Mouse (Mus musculus) left cerebral cortex, adult 2 months (tissue): Measurements from ENCODE around the gene Cacng8. TPM values are rescaled to one million over a fixed set of nuclear protein-coding genes. Genes with fewer than 3 reads are reported as not detected.

Experiments used
- DNase-seq, 2 experiments: peaks; one replicate each; pipeline ENCODE4 v3.0.0; 2021 to 2022; ENCODE audit warnings: low spot score in 2 of 2, mixed read lengths in 1 of 2; ENCODE audit errors: extremely low spot score in 1 of 2
- H3K27ac ChIP-seq: fragments of 200-600 bp; 2 replicates; pipeline ENCODE4 v1.8.1; 2022
- H3K4me3 ChIP-seq: fragments of 200-600 bp; 2 replicates; pipeline ENCODE4 v1.8.1; 2022
- CTCF ChIP-seq: fragments of 200-600 bp; IDR thresholded peaks from 2 replicates; pipeline ENCODE4 v1.8.1; 2022; ENCODE audit warnings: antibody characterized with exemption, mild to moderate bottlenecking, moderate library complexity
- intact Hi-C: fragments of 180-260 bp; cut with DNase I; formaldehyde crosslinking; loops from one replicate; pipeline ENCODE4 v1.15.1; 2025
- total RNA-seq, 2 experiments: library from RNA; stranded (reverse); gene quantifications; 2 replicates each; pipeline ENCODE4 v1.2.3; 2021

The Cacng8 gene
- total RNA-seq, 2 experiments from 2014 or later, result 176 to 186 TPM

DNA sequence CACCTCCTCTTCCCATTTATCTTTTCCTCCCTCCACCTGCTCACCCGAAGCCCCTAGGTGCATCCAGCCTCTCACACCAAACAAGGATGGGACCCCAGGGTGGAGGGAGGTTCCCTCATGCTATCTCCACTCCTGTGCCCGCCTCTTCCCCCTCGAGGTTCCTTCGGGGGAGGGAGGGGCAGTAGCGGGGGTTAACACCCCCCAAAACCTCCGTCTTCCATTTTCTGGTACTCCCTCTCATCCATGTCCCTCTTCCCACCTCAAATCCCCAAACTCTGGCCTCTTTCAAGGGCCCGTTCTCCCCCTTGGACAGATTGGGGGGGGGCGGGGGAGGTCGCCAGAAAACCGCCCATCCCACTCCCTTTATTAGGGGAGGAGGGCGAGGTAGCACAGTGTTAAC is 22.9 kb upstream of the Cacng8 start:
- Histone ChIP-seq H3K4me3 (no peak overlapping the region), H3K27ac (no peak overlapping the region)
- TF ChIP-seq CTCF, result no peak
- no peak for DNase-seq
- intact Hi-C loops, result no loop called here

DNA sequence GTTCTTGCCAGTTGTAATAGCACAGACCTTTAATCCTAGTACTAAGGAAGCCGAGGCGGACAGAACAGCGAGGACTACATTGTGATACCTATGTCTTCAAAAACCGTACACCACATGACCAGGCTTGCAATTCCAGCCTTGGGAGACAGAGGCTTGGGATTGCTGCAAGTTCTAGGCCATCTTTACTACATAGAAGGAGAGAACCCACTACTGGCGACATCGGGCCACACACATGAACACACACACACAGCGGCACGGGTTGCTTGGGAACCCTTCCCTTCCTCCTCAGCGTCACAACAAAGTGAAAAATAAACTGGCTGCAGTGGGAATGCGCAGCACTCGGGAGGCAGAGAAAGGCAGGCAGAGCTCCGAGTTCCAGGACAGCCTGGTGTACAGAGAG is 22.2 kb upstream of the Cacng8 start:
- Histone ChIP-seq H3K27ac (no peak overlapping the region), H3K4me3 (no peak overlapping the region)
- no peak for DNase-seq
- TF ChIP-seq CTCF, result no peak; the same call in 1 of the 2 replicates
- intact Hi-C loops, result no loop called here

DNA sequence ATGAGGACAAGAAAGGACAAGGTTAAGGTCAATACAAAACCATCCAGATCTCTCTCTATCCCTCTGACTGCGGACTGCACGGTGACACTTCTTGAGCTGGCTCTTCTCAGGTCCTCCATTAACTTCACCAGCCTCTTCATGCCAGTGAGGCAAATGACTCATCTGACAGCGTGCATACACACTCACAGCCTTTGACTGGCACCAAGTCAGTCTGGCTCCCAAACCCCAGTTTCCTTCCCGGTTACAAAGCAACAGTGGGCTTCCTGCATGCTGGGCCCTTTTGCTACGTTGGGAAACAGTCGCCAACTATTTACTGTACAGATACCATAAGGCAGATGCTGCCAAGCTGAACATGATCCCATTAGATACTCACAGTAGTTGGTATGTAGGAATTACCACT is 21.3 kb upstream of the Cacng8 start:
- Histone ChIP-seq H3K27ac (no peak overlapping the region), H3K4me3 (no peak overlapping the region)
- no peak for TF ChIP-seq CTCF
- intact Hi-C loops, result no loop called here
- DNase-seq, result no peak

DNA sequence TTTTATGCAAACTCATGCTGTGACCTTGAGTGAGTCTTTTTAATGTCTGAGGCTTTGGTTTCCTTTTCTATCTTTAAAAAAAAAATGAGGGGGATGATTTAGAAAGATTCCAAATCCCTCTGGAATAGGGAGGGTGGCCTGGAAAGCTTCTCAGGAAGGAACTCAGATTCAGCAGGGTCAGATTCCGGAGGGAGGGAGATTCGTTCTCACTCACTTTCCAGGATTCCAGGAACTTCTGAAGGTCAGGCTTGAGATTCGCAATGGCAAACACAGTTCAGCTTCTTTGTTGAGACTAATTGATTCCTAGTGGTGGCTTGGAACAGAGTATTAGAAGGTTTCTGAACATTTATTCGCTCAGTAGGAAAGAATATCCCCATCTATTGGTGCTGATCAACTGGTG is 20.1 kb upstream of the Cacng8 start:
- no peak for DNase-seq

DNA sequence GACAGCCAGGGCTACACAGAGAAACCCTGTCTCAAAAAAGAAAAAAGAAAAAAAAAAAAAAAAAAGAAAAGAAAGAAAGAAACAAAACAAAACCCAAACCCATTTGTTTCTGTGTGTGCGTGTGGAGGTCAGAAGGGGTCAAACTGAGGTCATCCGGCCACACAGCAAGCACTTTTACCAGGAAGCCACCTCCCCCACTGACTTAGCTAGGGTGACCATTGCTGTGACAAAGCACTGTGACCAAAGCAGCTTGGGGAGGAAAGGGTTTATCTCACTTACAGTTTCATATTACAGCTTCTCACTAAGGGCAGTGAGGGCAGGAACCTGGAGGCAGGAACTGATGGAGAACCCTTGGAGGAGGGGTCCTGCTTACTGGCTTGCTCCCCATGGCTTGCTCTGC is 18.1 kb upstream of the Cacng8 start:
- TF ChIP-seq CTCF, result no peak
- intact Hi-C loops, result no loop called here
- no peak for DNase-seq
- Histone ChIP-seq H3K27ac (no peak overlapping the region), H3K4me3 (no peak overlapping the region)

More for the DNA sequence above, 20.1 kb upstream of the Cacng8 start:
- TF ChIP-seq CTCF, result no peak
- no peak overlapping the region for H3K4me3 ChIP-seq
- intact Hi-C loops, result no loop called here
- no peak overlapping the region; the same call in 1 of the 2 replicates for H3K27ac ChIP-seq

DNA sequence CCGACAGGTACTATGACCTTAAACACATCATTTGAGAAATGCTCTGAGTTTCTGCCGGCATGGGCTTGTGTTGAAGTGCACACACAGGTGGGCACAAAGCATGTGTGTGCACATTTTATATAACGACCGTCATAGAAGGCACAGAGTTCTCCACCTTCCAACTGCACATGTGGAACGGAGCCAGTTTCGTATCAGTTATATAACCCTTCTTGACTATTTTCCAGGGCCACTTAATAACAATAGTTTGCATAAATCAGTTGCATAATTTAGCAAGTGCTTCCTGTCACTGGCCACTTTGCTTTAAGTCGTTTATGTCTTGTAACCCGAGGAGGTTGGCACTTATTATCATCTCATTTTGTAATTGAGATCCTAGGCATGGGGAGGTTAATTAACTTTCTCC is 16.7 kb upstream of the Cacng8 start:
- no peak for DNase-seq
- no peak for TF ChIP-seq CTCF
- no peak overlapping the region for H3K4me3 ChIP-seq
- intact Hi-C loops, result no loop called here
- no peak overlapping the region for H3K27ac ChIP-seq

DNA sequence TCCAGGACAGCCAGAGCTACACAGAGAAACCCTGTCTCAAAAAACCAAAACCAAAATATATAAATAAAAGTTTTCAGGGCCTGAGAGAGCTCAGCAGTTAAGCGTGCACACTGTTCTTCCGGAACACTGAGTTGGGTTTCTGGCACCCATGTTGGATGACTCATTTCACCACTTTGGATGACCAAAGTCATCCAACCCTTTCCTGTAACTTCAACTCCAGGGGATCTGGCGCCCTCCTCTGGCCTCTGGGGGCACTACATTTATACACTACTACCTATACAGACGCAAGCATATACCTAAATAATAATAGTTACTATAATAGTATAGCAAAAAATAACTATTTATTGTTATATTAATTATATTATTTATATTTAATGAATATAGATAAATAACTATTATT is 13.7 kb upstream of the Cacng8 start:
- DNase-seq, result peak in 1 of 2 experiments; percentile 58
- no peak overlapping the region for H3K27ac ChIP-seq
- intact Hi-C loops, result loop anchor here (5.0 kb wide), 1 partner anchor 45 kb away; the partner anchor contains the start of gene Cacng7
- H3K4me3 ChIP-seq, result no peak overlapping the region
- peak; percentile 65 for TF ChIP-seq CTCF

DNA sequence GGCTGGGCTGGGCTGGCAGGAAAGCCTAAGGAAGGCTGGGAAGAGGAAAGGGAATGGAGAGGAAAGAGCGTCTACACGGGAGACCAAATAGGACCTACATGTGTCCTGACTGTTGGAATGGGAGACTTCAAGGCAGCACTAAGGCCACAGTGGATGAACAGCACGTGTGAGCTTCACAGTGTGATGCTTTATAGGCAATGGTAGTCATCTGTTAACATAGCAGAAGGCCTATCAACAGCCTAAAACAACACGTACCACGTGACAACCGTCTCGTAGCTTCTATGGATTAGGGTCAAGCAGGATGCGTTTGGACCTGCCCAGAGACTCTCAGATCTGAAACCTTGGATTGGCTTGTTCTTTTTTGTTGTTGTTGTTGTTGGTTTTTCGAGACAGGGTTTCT is 8.4 kb upstream of the Cacng8 start:
- no peak for TF ChIP-seq CTCF
- Histone ChIP-seq H3K4me3 (no peak overlapping the region), H3K27ac (no peak overlapping the region)
- DNase-seq, result no peak
- intact Hi-C loops, result no loop called here

DNA sequence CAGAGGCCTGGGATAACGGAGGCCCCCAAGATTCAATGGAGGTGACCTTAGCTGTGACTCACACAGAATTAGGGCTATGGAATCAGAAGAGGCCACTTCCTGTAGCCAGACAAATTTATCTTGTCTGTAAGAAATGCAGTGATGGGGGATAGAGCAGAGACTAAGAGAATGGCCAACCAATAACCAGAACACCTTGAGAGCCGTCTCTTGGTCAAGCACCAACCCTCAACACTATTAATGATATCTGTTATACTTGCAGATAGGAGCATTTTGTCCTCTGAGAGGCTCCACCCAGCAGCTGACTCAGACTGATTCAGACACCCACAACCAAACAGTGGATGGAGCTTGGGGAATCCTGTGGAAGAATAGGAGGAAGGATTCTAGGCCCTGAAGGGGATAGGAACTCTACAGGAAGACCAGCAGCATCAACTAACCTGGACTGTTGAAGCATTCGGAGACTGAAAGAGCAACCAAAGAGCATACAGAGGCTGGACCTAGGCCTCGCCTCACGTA is 5.6 kb upstream of the Cacng8 start:
- H3K4me3 ChIP-seq, result no peak overlapping the region

DNA sequence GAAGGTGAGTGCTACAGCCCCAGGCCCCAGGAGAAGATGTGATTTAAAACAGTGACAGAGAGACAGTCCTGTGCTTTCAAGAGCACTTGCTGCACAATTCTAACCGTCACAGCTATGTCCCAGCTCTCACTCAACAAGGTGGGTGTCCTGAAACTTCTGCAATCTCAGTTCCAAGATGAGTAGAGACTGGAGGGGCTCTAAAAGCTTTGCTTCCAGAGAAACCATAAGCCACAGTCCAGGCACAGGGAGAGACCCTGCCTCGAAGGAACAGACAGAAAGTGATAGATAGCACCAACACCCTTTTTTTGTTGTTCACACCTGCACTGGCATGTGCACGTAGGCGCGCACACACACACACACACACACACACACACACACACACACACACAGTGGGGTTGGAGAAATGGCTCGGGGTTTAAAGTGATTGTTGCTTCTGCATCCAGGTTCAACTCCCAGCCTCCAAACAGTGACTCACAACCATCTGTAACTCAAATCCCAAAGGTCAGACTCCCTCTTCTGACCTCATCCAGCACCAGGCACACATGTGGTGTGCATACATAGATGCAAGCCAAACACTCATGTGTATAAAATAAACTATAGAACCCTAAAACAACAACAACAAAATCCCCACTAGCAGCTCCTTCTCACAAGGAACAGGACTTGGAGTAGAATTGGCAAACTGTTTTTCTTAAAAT is 4.3 kb upstream of the Cacng8 start:
- Histone ChIP-seq H3K4me3 (no peak overlapping the region), H3K27ac (no peak overlapping the region)
- no peak for TF ChIP-seq CTCF
- DNase-seq, result no peak
- intact Hi-C loops, result no loop called here

More for the DNA sequence above, 5.6 kb upstream of the Cacng8 start:
- H3K27ac ChIP-seq, result 0 out of 2 replicates have a peak overlapping the region, but pooled peaks have one; percentile 28
- no peak for DNase-seq
- TF ChIP-seq CTCF, result no peak
- intact Hi-C loops, result no loop called here

DNA sequence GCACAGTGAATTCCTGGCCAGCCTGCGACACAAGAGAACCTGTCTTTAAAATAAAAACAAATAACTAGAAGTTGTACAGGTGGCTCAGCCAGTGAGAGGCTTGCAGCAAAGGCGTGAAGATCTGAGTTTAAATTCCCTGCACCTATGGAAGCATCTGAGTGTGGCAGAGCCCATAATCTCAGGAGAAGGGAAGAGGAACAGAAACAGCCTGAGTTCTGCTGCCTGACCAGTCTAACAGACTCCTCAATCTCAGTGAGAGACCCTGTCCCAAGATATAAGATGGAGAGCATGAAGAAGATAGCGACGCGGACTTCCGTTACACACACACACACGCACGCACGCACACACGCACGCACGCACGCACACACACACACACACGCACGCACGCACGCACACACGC is 2.7 kb upstream of the Cacng8 start:
- intact Hi-C loops, result no loop called here
- no peak for TF ChIP-seq CTCF
- no peak overlapping the region for H3K27ac ChIP-seq
- DNase-seq, result no peak
- H3K4me3 ChIP-seq, result no peak overlapping the region

DNA sequence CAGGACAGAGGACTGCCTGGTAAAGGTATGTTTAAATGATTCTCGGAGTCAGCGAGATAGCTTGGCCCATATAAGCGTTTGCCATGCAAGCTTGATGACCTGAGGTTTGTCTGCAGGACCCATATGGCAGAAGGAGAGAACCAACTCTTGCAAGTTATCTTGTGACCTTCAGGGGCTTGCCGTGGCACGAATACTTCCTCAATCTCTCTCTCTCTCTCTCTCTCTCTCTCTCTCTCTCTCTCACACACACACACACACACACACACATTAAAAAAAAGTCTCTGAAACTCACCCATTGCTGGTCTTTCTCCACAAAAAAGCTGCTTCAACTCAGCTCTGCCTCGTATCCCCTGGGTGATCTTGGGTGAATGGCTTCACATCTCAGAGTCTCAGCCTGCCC is 1.6 kb upstream of the Cacng8 start:
- H3K27ac ChIP-seq, result no peak overlapping the region
- intact Hi-C loops, result no loop called here
- no peak for TF ChIP-seq CTCF
- DNase-seq, result no peak
- H3K4me3 ChIP-seq, result peak overlapping the region; percentile 56
